Mouse (Mus musculus): ENCODE data around the gene Mup13. TPM values are rescaled to one million over a fixed set of nuclear protein-coding genes. Genes with fewer than 3 reads are reported as not detected.

The Mup13 gene
- polyA plus RNA-seq (2017; shearing (Covaris generic)): not detected

GRCm38 (mm10) chr4:61228186-61228585, at the start of gene Mup13:
Mup13 (minus strand) TSS chr4:61228286.

Other genes with a start within 250 kb of the Mup13 start
- gene Mup14, start 75.7 kb upstream of the Mup13 start, polyA plus RNA-seq (2017; shearing (Covaris generic)): not detected
- not detected for gene Mup15, start 211.5 kb upstream of the Mup13 start, polyA plus RNA-seq (2017; shearing (Covaris generic))

All from activated CD4-positive, CD25-positive, alpha-beta regulatory T cell, adult 9 weeks (primary cell).